Mouse (Mus musculus): ENCODE measurements at regions not wholly inside any gene's neighbourhood (a gene's known extent, or its start where the extent isn't known, plus 50 kb on each side); places are given as distances from the start of the nearest gene placed in this dataset.
A peak's percentile ranks its signal among the peaks of the same experiment; 100 is the strongest.
"Not testable (repeated sequence)": the region's sequence is repeated elsewhere in the genome, so short reads cannot be mapped to it uniquely, and the experiment has no call there.

GRCm38 (mm10) chr12:33496306-33496705 is 66.9 kb downstream of the Twistnb start:
- DNase-seq (ENCODE audit: low spot score in 2 of 2), result no peak

GRCm38 (mm10) chr12:33497319-33497892 is 68.0 kb downstream of the Twistnb start:
- DNase-seq (ENCODE audit: low spot score in 2 of 2), result peak; percentile 15 to 31
- intact Hi-C loops (cut with DNase I), result no loop called here

More at GRCm38 (mm10) chr12:33496306-33496705, 66.9 kb downstream of the Twistnb start:
- intact Hi-C loops (cut with DNase I), result no loop called here

DNA sequence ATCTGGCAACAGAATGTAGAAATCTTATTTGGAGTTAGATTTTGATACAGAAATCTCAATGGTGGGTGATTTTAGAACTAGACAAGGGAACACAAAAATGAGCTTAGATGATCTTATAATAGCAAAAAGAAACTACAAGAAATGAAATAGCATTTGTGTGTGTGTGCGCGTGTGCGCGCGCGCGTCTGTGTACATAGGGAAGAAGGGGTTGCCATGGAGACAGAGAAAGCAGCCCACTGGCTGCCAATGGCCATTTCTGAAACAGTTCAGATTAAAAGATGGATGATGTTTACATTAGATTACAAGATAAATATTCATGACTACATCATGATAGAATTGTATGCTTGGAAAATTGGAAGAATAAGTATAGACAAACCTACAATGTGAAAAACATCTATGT is 112.1 kb downstream of the Twistnb start:
- intact Hi-C loops (cut with DNase I), result no loop called here
- peak; percentile 29 to 65 for DNase-seq (ENCODE audit: low spot score in 2 of 2)

DNA sequence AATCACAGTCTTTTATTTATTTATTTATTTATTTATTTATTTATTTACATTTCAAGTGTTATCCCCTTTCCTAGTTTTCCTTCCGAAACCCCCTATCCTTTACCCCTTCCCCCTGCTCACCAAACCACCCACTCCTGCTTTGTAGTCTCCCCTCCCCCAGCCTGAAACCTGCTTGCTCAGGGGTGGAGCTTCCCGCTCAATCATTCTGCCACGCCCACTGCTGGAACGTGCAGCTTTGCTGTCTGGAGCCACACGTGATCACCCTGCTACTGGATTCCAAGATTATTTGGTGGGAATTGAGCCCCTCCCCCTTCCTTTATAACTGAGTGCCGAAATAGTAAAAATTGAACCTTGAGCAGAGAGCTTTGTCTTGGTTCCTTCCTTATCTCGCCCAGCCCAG is 122.2 kb downstream of the Twistnb start:
- intact Hi-C loops (cut with DNase I); DNase-seq (ENCODE audit: low spot score in 2 of 2): not testable (repeated sequence)

DNA sequence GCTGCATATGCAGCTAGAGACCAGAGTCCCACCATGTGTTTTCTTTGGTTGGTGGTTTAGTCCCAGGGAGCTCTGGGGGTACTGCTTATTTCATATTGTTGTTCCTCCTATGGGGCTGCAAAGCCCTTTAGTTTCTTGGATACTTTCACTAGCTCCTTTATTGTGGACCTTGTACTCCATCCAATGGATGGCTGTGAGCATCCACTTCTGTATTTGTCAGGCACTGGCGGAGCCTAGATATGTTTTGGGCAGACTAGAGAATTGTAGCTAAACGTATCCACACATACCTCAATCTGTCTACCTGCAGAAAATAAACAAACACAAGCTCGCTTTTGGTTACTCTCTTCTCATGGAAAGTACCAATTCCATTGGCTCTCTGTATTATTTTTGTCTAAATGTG is 122.8 kb downstream of the Twistnb start:
- intact Hi-C loops (cut with DNase I), result no loop called here
- no peak for DNase-seq (ENCODE audit: low spot score in 2 of 2)

GRCm38 (mm10) chr12:33552651-33553050 is 123.2 kb downstream of the Twistnb start:
- no peak for DNase-seq (ENCODE audit: low spot score in 2 of 2)
- intact Hi-C loops (cut with DNase I), result no loop called here

GRCm38 (mm10) chr12:33553731-33554130 is 124.3 kb downstream of the Twistnb start:
- intact Hi-C loops (cut with DNase I), result no loop called here
- no peak for DNase-seq (ENCODE audit: low spot score in 2 of 2)

- intact Hi-C loops (cut with DNase I), result no loop called here
- peak; percentile 7 to 14 for DNase-seq (ENCODE audit: low spot score in 2 of 2)
Measured at GRCm38 (mm10) chr12:33561141-33561540, 131.7 kb downstream of the Twistnb start.

- DNase-seq (ENCODE audit: low spot score in 2 of 2), result no peak
- intact Hi-C loops (cut with DNase I), result no loop called here
Measured at GRCm38 (mm10) chr12:33577877-33578428, 148.5 kb downstream of the Twistnb start.

- intact Hi-C loops (cut with DNase I), result no loop called here
- no peak for DNase-seq (ENCODE audit: low spot score in 2 of 2)
Measured at GRCm38 (mm10) chr12:33580809-33581208, 151.4 kb downstream of the Twistnb start.

DNA sequence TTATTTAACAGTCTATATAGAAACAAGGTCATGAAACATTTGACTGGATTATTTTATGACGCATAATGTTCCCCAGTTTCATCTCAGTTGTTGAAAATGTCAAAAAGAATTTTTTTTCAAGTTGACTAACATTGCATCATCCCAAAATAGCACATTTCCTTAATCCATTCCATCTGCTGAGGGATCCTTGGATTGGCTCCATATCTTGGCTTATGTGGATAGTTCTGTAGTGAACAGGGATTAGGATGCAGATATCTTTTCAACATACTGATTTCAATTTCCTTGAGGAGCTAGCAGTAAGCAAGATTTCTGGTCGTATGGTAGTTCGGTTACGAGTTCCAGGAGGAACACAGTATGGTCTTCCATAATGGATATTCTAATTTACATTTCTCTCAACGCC is 161.6 kb downstream of the Twistnb start:
- DNase-seq (ENCODE audit: low spot score in 2 of 2), result no peak

DNA sequence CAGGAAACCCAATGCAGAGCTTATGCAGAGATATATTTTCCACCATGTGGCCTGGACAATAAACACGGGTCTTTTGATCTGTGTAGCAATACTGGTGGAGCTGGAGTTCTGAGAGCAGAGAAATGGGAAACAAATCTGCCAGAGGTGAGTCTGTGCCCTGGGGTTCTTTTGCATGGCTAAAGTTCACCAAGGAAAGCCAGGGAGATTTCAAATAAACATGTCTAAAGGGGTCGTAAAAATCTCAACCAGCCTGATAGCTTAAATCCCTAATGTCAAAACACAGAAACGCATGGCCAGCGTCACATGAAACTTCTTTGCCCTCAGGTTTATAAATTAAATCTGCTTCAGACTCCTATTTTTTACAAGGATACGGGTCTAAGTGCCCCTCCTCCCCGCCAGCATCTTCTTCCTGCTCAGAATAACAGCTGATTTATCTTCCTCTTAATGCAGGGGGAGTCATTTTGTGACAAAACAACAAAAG is 163.0 kb downstream of the Twistnb start:
- intact Hi-C loops (cut with DNase I), result no loop called here
- DNase-seq (ENCODE audit: low spot score in 2 of 2), result no peak

More for the DNA sequence above, 161.6 kb downstream of the Twistnb start:
- intact Hi-C loops (cut with DNase I), result no loop called here

- intact Hi-C loops (cut with DNase I), result no loop called here
- DNase-seq (ENCODE audit: low spot score in 2 of 2), result peak in 1 of 2 experiments; percentile 10
Measured at GRCm38 (mm10) chr12:33592938-33593337, 163.5 kb downstream of the Twistnb start.

DNA sequence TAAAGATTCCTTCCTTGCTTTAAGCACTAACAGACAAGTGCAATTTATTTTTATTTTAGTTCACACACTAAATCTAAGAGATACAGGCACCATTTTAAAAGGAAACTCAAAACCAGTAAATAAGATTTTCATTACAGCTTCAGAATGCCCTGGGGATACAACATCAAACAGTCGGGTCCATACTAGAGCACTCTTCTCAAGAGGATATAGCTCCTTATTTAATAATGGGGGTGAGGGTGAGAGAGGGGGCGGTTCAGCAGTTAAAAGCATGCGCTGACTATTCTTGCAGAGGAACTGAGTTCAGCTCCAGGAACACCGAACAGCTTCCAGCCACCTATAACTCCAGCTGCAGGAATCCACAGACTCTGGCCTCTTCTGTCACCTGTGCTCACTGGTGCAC is 164.2 kb downstream of the Twistnb start:
- intact Hi-C loops (cut with DNase I), result no loop called here

GRCm38 (mm10) chr12:33605393-33605792 is 176.0 kb downstream of the Twistnb start:
- DNase-seq (ENCODE audit: low spot score in 2 of 2), result no peak
- intact Hi-C loops (cut with DNase I), result loop anchor here (10.0 kb wide), 1 partner anchor 1049 kb away; no protein-coding TSS in a partner anchor

More for the DNA sequence above, 164.2 kb downstream of the Twistnb start:
- DNase-seq (ENCODE audit: low spot score in 2 of 2), result no peak

DNA sequence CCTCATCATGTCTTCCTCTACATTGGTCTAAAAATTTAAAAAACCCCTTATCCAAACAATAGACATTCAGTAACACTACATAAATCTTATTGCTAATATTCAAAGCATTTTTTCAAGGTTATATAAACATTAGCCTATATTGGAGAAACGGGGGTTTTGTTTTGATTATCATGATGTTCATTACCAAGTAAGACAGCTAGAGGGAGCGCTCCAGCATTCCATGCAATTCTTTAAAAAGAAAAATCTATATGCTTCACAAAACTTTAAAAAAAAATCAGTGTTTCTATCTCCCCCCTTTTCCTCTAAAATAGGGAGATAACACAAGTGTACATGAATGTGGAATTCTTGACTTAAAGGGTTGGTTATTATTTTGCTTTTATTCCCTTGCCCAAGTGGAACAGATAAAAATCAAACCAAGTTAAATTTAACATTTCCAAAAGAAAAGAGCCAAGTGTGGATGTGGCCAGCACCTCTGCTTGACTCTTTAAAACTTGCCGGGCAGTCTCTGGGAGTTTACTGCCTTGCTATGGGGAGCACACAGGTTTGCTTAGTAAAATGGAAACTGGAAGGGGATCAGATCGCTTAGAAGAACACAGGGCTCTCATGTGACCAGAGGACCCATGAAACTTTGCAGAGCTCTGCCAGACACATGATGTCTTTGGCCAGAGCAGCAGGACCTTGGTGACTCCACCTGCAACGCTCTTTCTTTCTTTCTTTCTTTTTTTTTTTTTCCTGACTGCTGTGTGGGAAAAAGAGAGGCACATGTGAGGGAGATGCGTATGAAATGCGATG is 178.6 kb downstream of the Twistnb start:
- peak in 1 of 2 experiments; percentile 12 for DNase-seq (ENCODE audit: low spot score in 2 of 2)
- intact Hi-C loops (cut with DNase I), result loop anchor here (10.0 kb wide), 1 partner anchor 1047 kb away; no protein-coding TSS in a partner anchor

GRCm38 (mm10) chr12:33612378-33612777 is 182.9 kb downstream of the Twistnb start:
- intact Hi-C loops (cut with DNase I), result no loop called here
- no peak for DNase-seq (ENCODE audit: low spot score in 2 of 2)

DNA sequence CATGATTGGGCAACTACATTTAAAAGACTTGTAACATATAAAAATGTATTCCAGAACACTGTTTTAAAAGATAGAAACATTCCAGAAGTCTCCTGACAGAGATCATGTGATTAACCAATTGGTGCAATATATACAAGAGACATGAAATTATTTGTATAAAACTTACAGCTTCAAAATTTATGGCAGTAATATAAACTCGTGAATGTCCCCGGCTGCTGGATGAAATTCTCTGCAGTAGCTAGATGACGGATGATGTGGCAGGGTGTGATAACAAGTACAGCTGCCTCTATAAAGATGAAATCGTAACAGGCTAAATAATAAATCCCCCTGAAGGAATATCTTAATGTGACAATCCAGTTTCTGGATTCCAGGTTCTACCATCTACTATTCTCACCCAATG is 191.0 kb downstream of the Twistnb start:
- intact Hi-C loops (cut with DNase I), result no loop called here

DNA sequence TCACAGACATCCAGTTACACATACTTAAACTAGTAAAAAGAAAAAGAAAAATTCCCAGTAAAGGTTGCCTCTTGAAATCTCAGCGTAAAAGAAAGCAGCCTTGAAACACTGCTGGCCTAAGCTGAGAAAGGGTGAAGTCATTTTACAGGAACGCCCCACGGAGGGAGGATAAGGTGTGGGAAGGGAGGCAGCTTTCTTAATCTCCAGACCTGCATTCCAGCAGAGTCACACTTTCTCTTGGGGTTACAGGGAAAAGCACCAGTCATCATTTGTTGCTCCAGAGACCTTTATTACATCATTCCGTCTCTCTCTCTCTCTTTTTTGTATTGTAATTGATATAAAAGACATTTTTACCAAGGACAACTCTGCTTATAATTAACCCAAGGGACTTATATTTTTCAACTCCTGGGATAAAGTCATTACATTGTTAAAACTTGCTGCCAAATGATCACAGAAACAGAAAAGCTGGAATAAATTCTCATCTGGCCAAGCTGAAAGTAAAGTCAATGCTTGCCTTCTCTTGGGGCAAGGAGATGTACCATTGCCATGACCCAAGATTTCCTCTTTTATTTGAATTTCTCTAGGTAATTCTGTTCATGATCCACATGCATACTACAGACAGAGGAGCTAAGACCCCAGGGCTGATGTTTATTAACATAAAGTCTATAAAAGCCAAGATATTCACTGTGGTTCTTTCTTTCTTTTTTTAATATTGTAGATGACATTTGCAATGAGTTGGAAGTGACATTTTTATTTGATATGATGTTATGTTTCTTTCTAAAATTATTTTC is 196.9 kb downstream of the Twistnb start:
- intact Hi-C loops (cut with DNase I), result no loop called here
- no peak for DNase-seq (ENCODE audit: low spot score in 2 of 2)

More for the DNA sequence above, 191.0 kb downstream of the Twistnb start:
- DNase-seq (ENCODE audit: low spot score in 2 of 2), result no peak

GRCm38 (mm10) chr12:33652597-33652996 is 223.2 kb downstream of the Twistnb start:
- intact Hi-C loops (cut with DNase I), result no loop called here
- peak in 1 of 2 experiments; percentile 41 for DNase-seq (ENCODE audit: low spot score in 2 of 2)
